Mouse (Mus musculus): ENCODE measurements around the gene Cand2. TPM values are rescaled to one million over a fixed set of nuclear protein-coding genes. Genes with fewer than 3 reads are reported as not detected.

The Cand2 gene
- polyA plus RNA-seq, 1 experiment from 2014 or later, result 11.4 TPM

DNA sequence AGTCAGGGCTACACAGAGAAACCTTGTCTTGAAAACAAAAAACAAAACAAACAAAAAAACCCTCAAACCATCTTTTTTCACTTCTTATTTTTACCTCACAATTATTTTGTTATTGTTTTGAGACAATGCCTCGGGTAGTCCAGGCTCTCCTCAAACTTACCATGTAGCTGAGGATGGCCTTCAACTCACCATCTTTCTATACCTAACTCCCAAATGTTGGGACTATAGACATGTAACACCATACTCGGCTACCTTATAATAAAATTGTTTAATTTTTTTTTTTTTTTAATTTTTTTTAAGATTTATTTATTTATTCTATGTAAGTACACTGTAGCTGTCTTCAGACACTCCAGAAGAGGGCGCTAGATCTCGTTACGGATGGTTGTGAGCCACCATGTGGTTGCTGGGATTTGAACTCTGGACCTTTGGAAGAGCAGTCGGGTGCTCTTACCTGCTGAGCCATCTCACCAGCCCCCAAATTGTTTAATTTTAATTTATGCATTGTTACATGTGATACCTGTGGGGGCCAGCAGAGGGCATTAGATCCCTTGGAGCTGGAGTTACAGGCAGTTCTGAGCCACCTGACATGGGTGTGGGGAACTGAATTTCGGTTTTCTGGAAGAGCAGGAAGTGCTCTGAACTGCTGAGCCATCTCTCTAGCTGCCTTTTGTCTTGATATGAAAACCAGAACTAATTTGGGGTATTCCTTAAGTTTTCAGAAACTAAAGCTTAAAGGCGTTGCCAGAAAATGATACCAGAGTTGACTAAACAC, 72.5 kb downstream of the Cand2 start:
- Histone ChIP-seq H3K27ac (no peak overlapping the region), H3K4me1 (peaks cover 2% of the 10 kb centered on the region), H3K27me3 (replicated peaks) (no peaks in the 10 kb centered on the region), H3K9me3 (no peaks in the 10 kb centered on the region), H3K36me3 (replicated peaks) (peaks cover 5% of the 10 kb centered on the region; the same call in 1 of the 2 replicates), H3K4me2 (no peak overlapping the region), H3K4me3 (no peak overlapping the region), H3K9ac (no peak overlapping the region)
- 42% methylated on average over 8 of the region's 8 CpGs for WGBS
- ATAC-seq (replicated peaks), result no peak

DNA sequence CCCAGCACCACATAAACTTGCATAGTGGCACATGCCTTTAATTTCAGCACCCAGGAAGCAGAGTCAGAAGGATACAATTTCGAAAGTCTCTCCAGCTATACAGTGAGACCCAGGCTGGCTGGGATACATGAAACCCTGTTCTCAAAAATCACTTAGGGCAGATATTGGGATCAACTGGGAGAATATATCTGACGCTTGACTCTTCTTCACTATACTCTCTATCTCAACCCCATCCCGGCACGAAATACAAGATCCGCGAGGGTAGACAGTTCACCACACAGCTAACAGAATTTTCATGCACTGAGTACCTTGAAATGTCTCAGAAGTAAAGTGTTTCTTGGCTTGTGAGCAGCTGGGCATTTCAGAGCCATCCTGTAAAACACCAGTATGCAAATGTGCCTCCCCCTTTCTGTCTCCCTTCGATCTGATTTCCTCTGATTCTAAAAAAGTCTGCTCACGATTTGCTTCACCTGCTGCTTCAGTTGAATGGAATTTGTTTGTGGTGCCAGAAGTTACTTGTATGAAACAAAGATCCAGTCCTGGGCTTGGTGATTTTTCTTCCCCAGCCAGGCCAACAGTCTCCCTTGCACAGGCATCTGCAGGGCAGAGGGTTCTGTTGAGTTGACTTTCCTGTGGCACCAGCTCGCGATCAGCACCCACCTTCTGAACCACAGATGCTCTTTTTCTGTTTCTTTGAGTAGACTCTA, 74.4 kb downstream of the Cand2 start:
- Histone ChIP-seq H3K27ac (0 out of 2 replicates have a peak overlapping the region, but pooled peaks have one; percentile 41), H3K4me3 (no peak overlapping the region), H3K36me3 (replicated peaks) (0 out of 2 replicates have a peak, but pooled peaks cover 5% of the 10 kb centered on the region), H3K27me3 (replicated peaks) (no peaks in the 10 kb centered on the region), H3K4me1 (peaks cover 15% of the 10 kb centered on the region), H3K9ac (no peak overlapping the region), H3K9me3 (no peaks in the 10 kb centered on the region), H3K4me2 (no peak overlapping the region)
- 93% methylated on average over 10 of the region's 10 CpGs for WGBS
- ATAC-seq (replicated peaks), result no peak

DNA sequence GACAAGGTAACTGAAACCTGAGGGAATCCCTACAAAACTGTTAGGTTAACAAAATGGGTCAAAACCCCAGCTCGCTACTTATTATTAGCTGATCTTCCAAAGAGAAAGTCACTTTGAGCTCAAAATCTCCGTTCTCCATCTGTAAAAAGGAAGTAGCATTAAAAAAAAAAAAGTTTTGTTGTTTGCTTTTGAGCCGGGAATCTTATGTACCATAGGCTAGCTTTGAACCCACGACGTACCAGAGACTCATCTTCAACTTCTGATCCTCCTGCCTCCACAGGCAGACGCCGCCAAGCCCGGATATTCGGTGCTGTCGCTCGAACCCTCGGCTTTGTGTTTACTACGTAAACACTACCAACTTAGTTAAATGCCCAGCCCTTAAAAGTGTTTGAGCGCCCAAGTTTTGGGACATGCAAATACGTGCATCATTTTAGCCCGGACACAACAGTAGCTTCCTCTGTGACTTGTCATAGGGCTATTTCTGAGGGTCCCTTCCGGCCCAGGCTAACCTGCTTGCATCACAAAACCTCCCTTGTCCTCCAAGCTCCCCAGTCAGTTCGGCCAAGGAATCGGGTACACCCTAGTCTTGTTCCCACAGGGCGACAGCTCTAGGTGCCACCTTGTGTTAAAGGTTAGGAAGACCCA, 78.2 kb downstream of the Cand2 start:
- H3K9ac ChIP-seq, result peak overlapping the region; percentile 50
- peaks cover 26% of the 10 kb centered on the region for H3K4me1 ChIP-seq
- H3K27ac ChIP-seq, result peak overlapping the region; percentile 80
- no peaks in the 10 kb centered on the region for H3K27me3 ChIP-seq (replicated peaks)
- H3K4me2 ChIP-seq, result peak overlapping the region; percentile 79
- no peaks in the 10 kb centered on the region for H3K9me3 ChIP-seq
- H3K4me3 ChIP-seq, result peak overlapping the region; percentile 67
- WGBS, result 5% methylated on average over 20 of the region's 20 CpGs
- ATAC-seq (replicated peaks), result no peak
- 0 out of 2 replicates have a peak, but pooled peaks cover 5% of the 10 kb centered on the region for H3K36me3 ChIP-seq (replicated peaks)

DNA sequence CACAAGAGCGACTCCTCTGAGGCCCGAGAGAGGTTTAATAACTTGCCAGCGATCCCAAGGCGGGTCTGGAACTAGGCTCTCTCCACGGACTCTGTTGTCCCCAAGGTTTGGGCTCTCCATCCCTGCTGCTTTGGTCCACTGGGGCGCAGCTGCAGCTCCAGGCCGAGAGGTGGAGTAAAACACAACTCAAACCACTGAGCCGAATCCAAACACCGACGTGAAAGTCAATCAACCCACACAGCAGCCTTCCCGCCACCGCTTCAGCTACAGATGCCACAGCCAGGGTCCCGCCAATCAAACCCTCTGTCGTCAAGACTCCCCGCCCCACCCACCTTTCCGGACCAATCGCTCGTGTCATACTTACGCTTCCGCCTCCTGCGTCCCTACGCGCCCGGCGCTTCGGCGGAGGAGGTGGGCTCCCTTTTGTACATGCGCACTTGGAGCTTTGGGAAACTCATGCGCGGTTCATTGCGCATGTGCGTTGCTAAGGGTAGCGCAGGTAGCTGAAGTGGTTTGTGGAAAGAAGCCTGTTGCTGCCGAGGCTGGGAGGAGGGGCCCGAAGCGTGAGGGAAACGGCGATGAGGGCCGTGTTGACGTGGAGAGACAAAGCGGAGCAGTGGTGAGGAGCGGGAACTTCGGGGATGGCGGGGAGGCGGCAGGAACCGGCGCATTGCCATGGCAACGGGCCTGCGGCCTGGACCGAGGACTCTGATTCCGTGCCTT, 78.9 kb downstream of the Cand2 start, which contains the start of the genes Mbd4 and Ift122:
Gene Mbd4 (minus strand): TSS at position 281 of the 723 bp plus-strand sequence.
Gene Ift122 (plus strand): TSS at position 380 of the 723 bp plus-strand sequence.
- WGBS, result 0% methylated on average over 51 of the region's 51 CpGs
- peaks cover 26% of the 10 kb centered on the region for H3K4me1 ChIP-seq

DNA sequence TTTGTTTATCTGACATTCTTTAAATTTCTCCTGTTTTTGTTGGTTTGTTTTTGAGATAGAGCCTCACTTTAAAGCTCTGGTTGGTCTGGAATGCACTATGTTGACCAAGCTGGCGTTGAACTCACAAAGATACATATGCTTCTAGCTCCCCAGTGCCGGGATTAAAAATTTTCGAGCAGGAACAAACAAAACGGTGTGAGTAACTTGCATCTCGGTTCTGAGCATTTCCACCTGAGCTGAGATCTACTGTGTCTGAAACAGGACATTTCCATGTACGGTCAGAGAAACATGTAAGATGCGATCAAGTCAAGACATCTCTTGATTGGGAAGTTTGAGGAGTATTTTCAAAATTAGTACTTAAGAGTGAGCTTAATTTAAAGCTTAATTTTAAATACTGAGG, 79.6 kb downstream of the Cand2 start:
- H3K4me3 ChIP-seq, result peak overlapping the region; percentile 67
- H3K27ac ChIP-seq, result peak overlapping the region; percentile 80
- 0 out of 2 replicates have a peak, but pooled peaks cover 1% of the 10 kb centered on the region for H3K36me3 ChIP-seq (replicated peaks)
- H3K4me2 ChIP-seq, result peak overlapping the region; percentile 79
- WGBS, result 38% methylated on average over 7 of the region's 7 CpGs
- peaks cover 26% of the 10 kb centered on the region for H3K4me1 ChIP-seq
- H3K9me3 ChIP-seq, result no peaks in the 10 kb centered on the region
- H3K27me3 ChIP-seq (replicated peaks), result no peaks in the 10 kb centered on the region
- ATAC-seq (replicated peaks), result no peak
- H3K9ac ChIP-seq, result peak overlapping the region; percentile 50

More for the DNA sequence above, 78.9 kb downstream of the Cand2 start, which contains the start of the genes Mbd4 and Ift122:
- Histone ChIP-seq H3K27ac (peak within 1 kb of the TSS; percentile 80), H3K27me3 (replicated peaks) (no peaks in the 10 kb centered on the region), H3K4me3 (peak within 1 kb of the TSS; percentile 67), H3K9me3 (no peaks in the 10 kb centered on the region), H3K4me2 (peak within 1 kb of the TSS; percentile 79), H3K9ac (peak within 1 kb of the TSS; percentile 50), H3K36me3 (replicated peaks) (0 out of 2 replicates have a peak, but pooled peaks cover 5% of the 10 kb centered on the region)
- ATAC-seq (replicated peaks), result peak; percentile 99

DNA sequence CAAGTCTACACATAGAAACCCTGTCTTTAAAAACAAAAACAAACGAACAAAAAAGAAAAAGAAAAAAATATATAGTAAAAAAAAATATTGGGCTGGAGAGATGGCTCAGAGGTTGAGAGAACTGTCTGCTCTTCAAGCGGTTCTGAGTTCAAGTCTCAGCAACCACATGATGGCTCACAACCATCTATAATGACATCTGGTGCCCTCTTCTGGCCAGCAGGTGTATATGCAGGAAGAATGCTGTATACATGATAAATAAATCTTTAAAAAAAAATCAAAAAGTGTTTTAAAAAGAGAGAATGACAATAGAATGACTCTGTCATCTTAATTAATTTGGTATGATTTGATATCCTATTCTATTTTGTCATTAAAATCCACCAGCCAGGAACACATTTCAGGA, 80.1 kb downstream of the Cand2 start:
- no peak overlapping the region for H3K9ac ChIP-seq
- no peak overlapping the region for H3K4me3 ChIP-seq
- H3K36me3 ChIP-seq (replicated peaks), result no peaks in the 10 kb centered on the region
- no peak overlapping the region for H3K4me2 ChIP-seq
- H3K9me3 ChIP-seq, result no peaks in the 10 kb centered on the region
- no peak overlapping the region for H3K27ac ChIP-seq
- no peaks in the 10 kb centered on the region for H3K27me3 ChIP-seq (replicated peaks)
- H3K4me1 ChIP-seq, result peaks cover 26% of the 10 kb centered on the region
- ATAC-seq (replicated peaks), result no peak
- 62% methylated on average over 2 of the region's 2 CpGs for whole genome bisulfite sequencing

Small RNAs within 50 kb of the gene (microRNA-seq; reads per million reads assigned to microRNA genes)
- not detected for gene Mir7660

Other genes with a start within 250 kb of the Cand2 start
- gene Tsen2, start 229.9 kb upstream of the Cand2 start, polyA plus RNA-seq (2015; fragmentation: Nextera tagmentation; extraction: Ambion mirVana), result 34.6 and 35.5 TPM in 2 replicates
- gene Mkrn2os, start 182.0 kb upstream of the Cand2 start, polyA plus RNA-seq (2015; fragmentation: Nextera tagmentation; extraction: Ambion mirVana), result 0.49 and 0.74 TPM in 2 replicates
- 36.8 and 40.0 TPM in 2 replicates for gene Mkrn2, start 172.6 kb upstream of the Cand2 start, polyA plus RNA-seq (2015; fragmentation: Nextera tagmentation; extraction: Ambion mirVana)
- gene Raf1, start 97.9 kb upstream of the Cand2 start, polyA plus RNA-seq (2015; fragmentation: Nextera tagmentation; extraction: Ambion mirVana), result 142 and 146 TPM in 2 replicates
- gene Tmem40, start 12.1 kb upstream of the Cand2 start, polyA plus RNA-seq (2015; fragmentation: Nextera tagmentation; extraction: Ambion mirVana), result 0.74 and 1.2 TPM in 2 replicates
- gene Rpl32, start 34.2 kb downstream of the Cand2 start, polyA plus RNA-seq (2015; fragmentation: Nextera tagmentation; extraction: Ambion mirVana), result 881 and 890 TPM in 2 replicates
- 2.7 and 2.8 TPM in 2 replicates for gene Efcab12, start 63.9 kb downstream of the Cand2 start, polyA plus RNA-seq (2015; fragmentation: Nextera tagmentation; extraction: Ambion mirVana)
- gene Mbd4, start 78.8 kb downstream of the Cand2 start, polyA plus RNA-seq (2015; fragmentation: Nextera tagmentation; extraction: Ambion mirVana), result 9.4 and 11.7 TPM in 2 replicates
- gene Ift122, start 78.9 kb downstream of the Cand2 start, polyA plus RNA-seq (2015; fragmentation: Nextera tagmentation; extraction: Ambion mirVana), result 33.1 and 34.4 TPM in 2 replicates
- 0.18 and 0.49 TPM in 2 replicates for gene Rho, start 157.2 kb downstream of the Cand2 start, polyA plus RNA-seq (2015; fragmentation: Nextera tagmentation; extraction: Ambion mirVana)
- not detected in 2 replicates for gene H1foo, start 170.4 kb downstream of the Cand2 start, polyA plus RNA-seq (2015; fragmentation: Nextera tagmentation; extraction: Ambion mirVana)
- 8.0 and 8.3 TPM in 2 replicates for gene Plxnd1, start 220.5 kb downstream of the Cand2 start, polyA plus RNA-seq (2015; fragmentation: Nextera tagmentation; extraction: Ambion mirVana)